Mouse (Mus musculus) spleen, embryonic (tissue): ENCODE measurements at regions not wholly inside any gene's neighbourhood (a gene's known extent, or its start where the extent isn't known, plus 50 kb on each side); places are given as distances from the start of the nearest gene placed in this dataset.

Experiments used
- CTCF ChIA-PET: fragments of 350-600 bp; sonication (Branson Sonifier 250); formaldehyde crosslinking; loops from one replicate; lab custom pipeline; 2022; lab: Charles Lee

GRCm38 (mm10) chr10:118700115-118700514, 169.9 kb downstream of the Dyrk2 start:
- CTCF ChIA-PET = no interaction called here

- CTCF ChIA-PET = no interaction called here
Measured at GRCm38 (mm10) chr10:118706020-118706419, 164.0 kb downstream of the Dyrk2 start.

GRCm38 (mm10) chr10:118709718-118710117, 160.3 kb downstream of the Dyrk2 start:
- CTCF ChIA-PET = no interaction called here

GRCm38 (mm10) chr10:118711529-118711928, 158.5 kb downstream of the Dyrk2 start:
- CTCF ChIA-PET = no interaction called here

GRCm38 (mm10) chr10:118711951-118712350, 158.1 kb downstream of the Dyrk2 start:
- CTCF ChIA-PET = no interaction called here

GRCm38 (mm10) chr10:118712951-118713350, 157.1 kb downstream of the Dyrk2 start:
- CTCF ChIA-PET = interaction anchor here (0.5 kb wide), 1 partner anchor 493 kb away, joined by 3 read pairs; no protein-coding TSS in a partner anchor

GRCm38 (mm10) chr10:118714179-118714581, 155.8 kb downstream of the Dyrk2 start:
- CTCF ChIA-PET = no interaction called here

- CTCF ChIA-PET = no interaction called here
Measured at GRCm38 (mm10) chr10:118714595-118714994, 155.4 kb downstream of the Dyrk2 start.

GRCm38 (mm10) chr10:118720630-118721029, 149.4 kb downstream of the Dyrk2 start:
- CTCF ChIA-PET = interaction anchor here (0.7 kb wide), 1 partner anchor 49 kb away, joined by 3 read pairs; no protein-coding TSS in a partner anchor

GRCm38 (mm10) chr10:118722132-118722551, 147.9 kb downstream of the Dyrk2 start:
- CTCF ChIA-PET = no interaction called here

- CTCF ChIA-PET = no interaction called here
Measured at GRCm38 (mm10) chr10:118722671-118723070, 147.3 kb downstream of the Dyrk2 start.

GRCm38 (mm10) chr10:118736093-118736492, 133.9 kb downstream of the Dyrk2 start:
- CTCF ChIA-PET = no interaction called here

GRCm38 (mm10) chr10:118737064-118737463, 132.9 kb downstream of the Dyrk2 start:
- CTCF ChIA-PET = no interaction called here

- CTCF ChIA-PET = no interaction called here
Measured at GRCm38 (mm10) chr10:118739849-118740481, 130.0 kb downstream of the Dyrk2 start.

- CTCF ChIA-PET = no interaction called here
Measured at GRCm38 (mm10) chr10:118743831-118744230, 126.2 kb downstream of the Dyrk2 start.

GRCm38 (mm10) chr10:118746719-118747395, 123.2 kb downstream of the Dyrk2 start:
- CTCF ChIA-PET = interaction anchor here (0.5 to 0.6 kb wide), 2 partner anchors 11 to 12 kb away, joined by 5 read pairs; no protein-coding TSS in a partner anchor

GRCm38 (mm10) chr10:118749039-118749438, 121.0 kb downstream of the Dyrk2 start:
- CTCF ChIA-PET = no interaction called here

GRCm38 (mm10) chr10:118749756-118750155, 120.3 kb downstream of the Dyrk2 start:
- CTCF ChIA-PET = no interaction called here

- CTCF ChIA-PET = no interaction called here
Measured at GRCm38 (mm10) chr10:118751110-118751509, 118.9 kb downstream of the Dyrk2 start.

GRCm38 (mm10) chr10:118753061-118753775, 116.8 kb downstream of the Dyrk2 start:
- CTCF ChIA-PET = interaction anchor here (0.7 kb wide), 1 partner anchor 10 kb away, joined by 4 read pairs; no protein-coding TSS in a partner anchor

- CTCF ChIA-PET = no interaction called here
Measured at GRCm38 (mm10) chr10:118754791-118755190, 115.2 kb downstream of the Dyrk2 start.

GRCm38 (mm10) chr10:118758825-118759471, 111.1 kb downstream of the Dyrk2 start:
- CTCF ChIA-PET = interaction anchor here (0.5 kb wide), 1 partner anchor 13 kb away, joined by 5 read pairs; no protein-coding TSS in a partner anchor
